ENCODE assay signal across 26 mouse cellular contexts in genomic region chr2:117429205-117429604, GRCm38 (mm10).
DNase-seq lines count a peak whose midpoint lies in the region; ATAC-seq and TF ChIP-seq lines count a peak whose summit lies in the region.
"Had no signal": no experiment of that assay in that cellular context is flagged by ENCODE, and none has a peak within 500 bp of the region (broad histone marks: within the 10 kb centered on the region; RNA-seq: fewer than 3 reads in every experiment).

No protein-coding gene starts in this region.

- no peaks in the 10 kb centered on the region for H3K36me3 ChIP-seq in hindbrain, embryonic 16.5 days (ENCODE audit: control insufficient read depth, insufficient read depth, low read length)
- no peaks in the 10 kb centered on the region for H3K36me3 ChIP-seq in hindbrain, embryonic 12.5 days
- no peaks in the 10 kb centered on the region for H3K36me3 ChIP-seq in neural tube, embryonic 14.5 days (ENCODE audit: control insufficient read depth, insufficient read depth, low read length)
- no peaks in the 10 kb centered on the region for H3K36me3 ChIP-seq in neural tube, embryonic 15.5 days
- H3K36me3 ChIP-seq in forebrain, embryonic 13.5 days (ENCODE audit: poor library complexity, severe bottlenecking), result no peaks in the 10 kb centered on the region
- no peaks in the 10 kb centered on the region for H3K36me3 ChIP-seq in hindbrain, postnatal 0 days (ENCODE audit: insufficient read depth, low read length)
- H3K36me3 ChIP-seq: embryonic facial prominence, embryonic 15.5 days; G1E; kidney, embryonic 15.5 days; limb, embryonic 15.5 days had no signal

- H3K9me3 ChIP-seq in hindbrain, embryonic 16.5 days (ENCODE audit: control insufficient read depth, low read length), result no peaks in the 10 kb centered on the region
- H3K9me3 ChIP-seq in hindbrain, embryonic 12.5 days (replicated peaks), result no peaks in the 10 kb centered on the region
- H3K9me3 ChIP-seq in neural tube, embryonic 14.5 days (ENCODE audit: control insufficient read depth, low read length), result no peaks in the 10 kb centered on the region
- H3K9me3 ChIP-seq in neural tube, embryonic 15.5 days (replicated peaks), result no peaks in the 10 kb centered on the region
- no peaks in the 10 kb centered on the region for H3K9me3 ChIP-seq in forebrain, embryonic 13.5 days (replicated peaks)
- no peaks in the 10 kb centered on the region for H3K9me3 ChIP-seq in hindbrain, postnatal 0 days (ENCODE audit: low read length)
- H3K9me3 ChIP-seq: embryonic facial prominence, embryonic 15.5 days; G1E; kidney, embryonic 15.5 days; limb, embryonic 15.5 days had no signal

- 41% methylated on average over 9 of the region's 9 CpGs for WGBS in hindbrain, embryonic 16.5 days
- WGBS in hindbrain, embryonic 12.5 days, result 60% methylated on average over 9 of the region's 9 CpGs
- WGBS in neural tube, embryonic 14.5 days, result 39% methylated on average over 9 of the region's 9 CpGs
- 42% methylated on average over 9 of the region's 9 CpGs for WGBS in neural tube, embryonic 15.5 days
- 10% methylated on average over 9 of the region's 9 CpGs for WGBS in forebrain, embryonic 13.5 days
- 39% methylated on average over 9 of the region's 9 CpGs for WGBS in hindbrain, postnatal 0 days

- intact Hi-C loops in left cerebral cortex, postnatal 10 days (cut with DNase I), result no loop called here

- TF ChIP-seq CTCF in hindbrain, postnatal 0 days (IDR thresholded peaks at IDR 0.05; ENCODE audit: low read depth), result no peak

- H3K9ac ChIP-seq in hindbrain, embryonic 16.5 days (ENCODE audit: low read depth, low read length), result no peak overlapping the region
- H3K9ac ChIP-seq in hindbrain, embryonic 12.5 days, result no peak overlapping the region
- H3K9ac ChIP-seq in neural tube, embryonic 14.5 days (replicated peaks; ENCODE audit: low read depth, low read length), result no peak overlapping the region
- no peak overlapping the region for H3K9ac ChIP-seq in neural tube, embryonic 15.5 days (replicated peaks)
- no peak overlapping the region for H3K9ac ChIP-seq in forebrain, embryonic 13.5 days
- H3K9ac ChIP-seq in hindbrain, postnatal 0 days (replicated peaks; ENCODE audit: low read length), result no peak overlapping the region
- H3K9ac ChIP-seq: embryonic facial prominence, embryonic 15.5 days; kidney, embryonic 15.5 days; limb, embryonic 15.5 days; liver, embryonic 14.5 days; lung, embryonic 14.5 days had no signal

- DNase-seq in hindbrain, postnatal 0 days (ENCODE audit: low spot score), result peak; percentile 57
- DNase-seq in left cerebral cortex, postnatal 10 days (ENCODE audit: extremely low spot score in 1 of 2, low spot score in 2 of 2), result no peak
- no peak for DNase-seq in natural killer cell, adult 2 months (ENCODE audit: low spot score in 2 of 2)
- DNase-seq: adrenal gland, adult 2 months; B cell, adult 2 months; cerebellum, adult 8-10 months; cerebellum, postnatal 36 days; gastrocnemius, postnatal 25 days; heart, adult 18-20 months; kidney, adult 11 months; kidney, postnatal 36 days; layer of hippocampus, postnatal 36 days; lung, embryonic 14.5 days; right cerebral cortex, postnatal 14 days had no signal

- H3K27me3 ChIP-seq in hindbrain, embryonic 16.5 days (replicated peaks; ENCODE audit: control insufficient read depth, insufficient read depth, low read length), result no peaks in the 10 kb centered on the region
- no peaks in the 10 kb centered on the region for H3K27me3 ChIP-seq in hindbrain, embryonic 12.5 days
- no peaks in the 10 kb centered on the region for H3K27me3 ChIP-seq in neural tube, embryonic 14.5 days (ENCODE audit: control insufficient read depth, insufficient read depth, low read length)
- 0 out of 2 replicates have a peak, but pooled peaks cover 3% of the 10 kb centered on the region for H3K27me3 ChIP-seq in neural tube, embryonic 15.5 days (replicated peaks)
- no peaks in the 10 kb centered on the region for H3K27me3 ChIP-seq in forebrain, embryonic 13.5 days
- no peaks in the 10 kb centered on the region for H3K27me3 ChIP-seq in hindbrain, postnatal 0 days (ENCODE audit: insufficient read depth, low read length)
- H3K27me3 ChIP-seq: CH12.LX; embryonic facial prominence, embryonic 15.5 days; kidney, embryonic 15.5 days had no signal

- ATAC-seq in hindbrain, embryonic 16.5 days, result peak; percentile 80
- ATAC-seq in hindbrain, embryonic 12.5 days (ENCODE audit: low FRiP score), result no peak
- ATAC-seq in neural tube, embryonic 14.5 days (ENCODE audit: low read depth), result peak; percentile 72; the same call in 1 of the 2 replicates
- ATAC-seq in neural tube, embryonic 15.5 days (ENCODE audit: low FRiP score), result no peak
- peak; percentile 75 for ATAC-seq in forebrain, embryonic 13.5 days
- no peak for ATAC-seq in hindbrain, postnatal 0 days
- ATAC-seq: Patski had no signal

- no peak overlapping the region for H3K27ac ChIP-seq in hindbrain, embryonic 16.5 days (ENCODE audit: low read depth, low read length)
- no peak overlapping the region for H3K27ac ChIP-seq in hindbrain, embryonic 12.5 days
- no peak overlapping the region for H3K27ac ChIP-seq in neural tube, embryonic 14.5 days (ENCODE audit: low read depth, low read length)
- no peak overlapping the region for H3K27ac ChIP-seq in neural tube, embryonic 15.5 days (replicated peaks)
- peak overlapping the region; percentile 66 for H3K27ac ChIP-seq in forebrain, embryonic 13.5 days
- H3K27ac ChIP-seq in hindbrain, postnatal 0 days, result no peak overlapping the region
- H3K27ac ChIP-seq: embryonic facial prominence, embryonic 15.5 days; kidney, embryonic 15.5 days; limb, embryonic 15.5 days; liver, embryonic 14.5 days had no signal

- H3K4me2 ChIP-seq in hindbrain, embryonic 16.5 days (ENCODE audit: low read length), result no peak overlapping the region
- no peak overlapping the region for H3K4me2 ChIP-seq in hindbrain, embryonic 12.5 days (replicated peaks)
- no peak overlapping the region for H3K4me2 ChIP-seq in neural tube, embryonic 14.5 days (ENCODE audit: low read depth, low read length)
- no peak overlapping the region for H3K4me2 ChIP-seq in neural tube, embryonic 15.5 days
- H3K4me2 ChIP-seq in forebrain, embryonic 13.5 days, result peak overlapping the region; percentile 27; the same call in 1 of the 2 replicates
- H3K4me2 ChIP-seq in hindbrain, postnatal 0 days (ENCODE audit: low read depth, low read length), result no peak overlapping the region
- H3K4me2 ChIP-seq: embryonic facial prominence, embryonic 15.5 days; kidney, embryonic 15.5 days; limb, embryonic 15.5 days; lung, embryonic 14.5 days had no signal

- H3K4me3 ChIP-seq in hindbrain, embryonic 16.5 days (ENCODE audit: low read length), result no peak overlapping the region
- H3K4me3 ChIP-seq in hindbrain, embryonic 12.5 days, result no peak overlapping the region
- H3K4me3 ChIP-seq in neural tube, embryonic 14.5 days (ENCODE audit: low read depth, low read length), result no peak overlapping the region
- no peak overlapping the region for H3K4me3 ChIP-seq in neural tube, embryonic 15.5 days (replicated peaks)
- no peak overlapping the region for H3K4me3 ChIP-seq in forebrain, embryonic 13.5 days
- no peak overlapping the region for H3K4me3 ChIP-seq in hindbrain, postnatal 0 days (ENCODE audit: low read length)
- H3K4me3 ChIP-seq: embryonic facial prominence, embryonic 15.5 days; kidney, embryonic 15.5 days; limb, embryonic 15.5 days had no signal

- no peaks in the 10 kb centered on the region for H3K4me1 ChIP-seq in hindbrain, embryonic 16.5 days (ENCODE audit: control insufficient read depth, insufficient read depth, low read depth, low read length)
- H3K4me1 ChIP-seq in hindbrain, embryonic 12.5 days, result no peaks in the 10 kb centered on the region
- H3K4me1 ChIP-seq in neural tube, embryonic 14.5 days (ENCODE audit: control insufficient read depth, insufficient read depth, low read length), result no peaks in the 10 kb centered on the region
- 0 out of 2 replicates have a peak, but pooled peaks cover 4% of the 10 kb centered on the region for H3K4me1 ChIP-seq in neural tube, embryonic 15.5 days
- peaks cover 11% of the 10 kb centered on the region for H3K4me1 ChIP-seq in forebrain, embryonic 13.5 days
- no peaks in the 10 kb centered on the region for H3K4me1 ChIP-seq in hindbrain, postnatal 0 days (ENCODE audit: insufficient read depth, low read length)
- H3K4me1 ChIP-seq: embryonic facial prominence, embryonic 15.5 days; kidney, embryonic 15.5 days; limb, embryonic 15.5 days had no signal

Comparison
In these comparisons a context has a peak if more than half of its experiments do, and no peak if none do; other contexts are left out.
1. ATAC-seq: peak in hindbrain, embryonic 16.5 days (single experiment), neural tube, embryonic 14.5 days (single experiment) and forebrain, embryonic 13.5 days (single experiment); none in hindbrain, embryonic 12.5 days (single experiment), neural tube, embryonic 15.5 days (single experiment) and hindbrain, postnatal 0 days (single experiment).